Mouse (Mus musculus): ENCODE data around the gene F11r.

F11r gene

GRCm38 (mm10) chr1:171424638-171425037, 12.7 kb upstream of the F11r start:
- TF ChIP-seq CTCF (conservative IDR thresholded peaks at IDR 0.05; ENCODE audit: low read length) (no peak), NANOG (IDR thresholded peaks at IDR 0.05; ENCODE audit: borderline replicate concordance, low read length) (no peak), POU5F1 (IDR thresholded peaks at IDR 0.05; ENCODE audit: borderline replicate concordance, low read length) (no peak)
- Histone ChIP-seq H3K4me1 (replicated peaks; ENCODE audit: low read depth, low read length) (peaks cover 47% of the 10 kb centered on the region), H3K36me3 (ENCODE audit: insufficient read depth, low read length) (peaks cover 20% of the 10 kb centered on the region), H3K9me3 (ENCODE audit: low read length) (no peaks in the 10 kb centered on the region), H3K27me3 (ENCODE audit: insufficient read depth, low read length) (no peaks in the 10 kb centered on the region), H3K4me3 (replicated peaks; ENCODE audit: low read length) (no peak overlapping the region)

DNA sequence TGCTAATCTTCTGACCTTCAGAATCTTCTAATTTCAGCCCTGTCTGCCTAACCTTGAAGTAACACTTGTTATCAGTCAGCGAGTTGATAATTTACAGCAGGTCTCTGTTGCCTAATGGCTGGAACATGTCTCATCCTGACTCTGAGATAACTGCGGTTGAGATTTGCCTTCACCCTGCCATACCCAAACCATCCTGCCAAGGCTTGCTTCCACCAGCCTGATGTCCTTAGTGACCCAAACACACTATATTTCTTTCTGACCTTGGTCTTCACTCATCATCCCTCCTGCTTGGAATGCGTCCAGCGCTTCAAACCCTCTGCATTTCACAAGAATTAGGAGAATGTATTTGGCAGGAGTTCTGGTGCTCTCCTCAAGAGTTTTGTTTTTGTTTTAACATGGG, 12.2 kb upstream of the F11r start:
- Histone ChIP-seq H3K9me3 (ENCODE audit: low read length) (no peaks in the 10 kb centered on the region), H3K36me3 (ENCODE audit: insufficient read depth, low read length) (peaks cover 15% of the 10 kb centered on the region), H3K4me3 (replicated peaks; ENCODE audit: low read length) (no peak overlapping the region), H3K27me3 (ENCODE audit: insufficient read depth, low read length) (no peaks in the 10 kb centered on the region), H3K4me1 (replicated peaks; ENCODE audit: low read depth, low read length) (peaks cover 42% of the 10 kb centered on the region)
- TF ChIP-seq POU5F1 (IDR thresholded peaks at IDR 0.05; ENCODE audit: borderline replicate concordance, low read length) (no peak), NANOG (IDR thresholded peaks at IDR 0.05; ENCODE audit: borderline replicate concordance, low read length) (no peak), CTCF (conservative IDR thresholded peaks at IDR 0.05; ENCODE audit: low read length) (no peak)

- Histone ChIP-seq H3K4me3 (replicated peaks; ENCODE audit: low read length) (no peak overlapping the region), H3K36me3 (ENCODE audit: insufficient read depth, low read length) (no peaks in the 10 kb centered on the region), H3K9me3 (ENCODE audit: low read length) (no peaks in the 10 kb centered on the region), H3K27me3 (ENCODE audit: insufficient read depth, low read length) (no peaks in the 10 kb centered on the region), H3K4me1 (replicated peaks; ENCODE audit: low read depth, low read length) (peaks cover 21% of the 10 kb centered on the region)
- TF ChIP-seq NANOG (IDR thresholded peaks at IDR 0.05; ENCODE audit: borderline replicate concordance, low read length) (no peak), POU5F1 (IDR thresholded peaks at IDR 0.05; ENCODE audit: borderline replicate concordance, low read length) (no peak), CTCF (conservative IDR thresholded peaks at IDR 0.05; ENCODE audit: low read length) (no peak)
These were observed 5.2 kb upstream of the F11r start for GRCm38 (mm10) chr1:171432158-171432557.

DNA sequence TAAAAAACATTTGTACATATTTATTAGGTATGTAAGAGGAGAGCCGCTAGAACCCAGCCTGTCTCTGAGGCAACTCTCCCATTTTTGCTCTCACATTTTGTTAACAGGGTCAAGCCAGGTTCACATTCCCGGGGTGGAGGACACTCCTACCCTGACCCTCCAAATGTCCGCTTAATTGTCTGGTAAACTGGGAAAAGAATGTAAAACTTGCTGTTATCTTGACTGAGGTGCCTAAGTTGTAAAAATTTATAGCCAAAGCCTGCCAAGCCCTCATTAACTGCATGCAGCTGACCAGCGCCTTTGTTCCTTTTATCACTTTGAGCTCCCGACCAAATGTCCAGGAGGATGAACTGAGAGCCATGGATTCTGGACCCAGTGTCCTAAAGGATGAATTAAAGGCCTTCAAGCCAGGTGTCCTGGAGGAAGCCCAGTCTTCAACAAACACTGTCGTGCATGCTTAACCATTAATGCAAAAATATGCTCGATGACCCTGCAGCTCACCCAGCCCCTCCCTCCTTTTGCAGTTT, 2.0 kb upstream of the F11r start:
- no peaks in the 10 kb centered on the region for H3K9me3 ChIP-seq (ENCODE audit: low read length)
- H3K4me1 ChIP-seq (replicated peaks; ENCODE audit: low read depth, low read length): peaks cover 35% of the 10 kb centered on the region
- TF ChIP-seq POU5F1 (IDR thresholded peaks at IDR 0.05; ENCODE audit: borderline replicate concordance, low read length) (no peak), CTCF (conservative IDR thresholded peaks at IDR 0.05; ENCODE audit: low read length) (no peak), NANOG (IDR thresholded peaks at IDR 0.05; ENCODE audit: borderline replicate concordance, low read length) (no peak)
- peaks cover 4% of the 10 kb centered on the region; the same call in 1 of the 2 replicates for H3K36me3 ChIP-seq (ENCODE audit: insufficient read depth, low read length)
- H3K27me3 ChIP-seq (ENCODE audit: insufficient read depth, low read length): no peaks in the 10 kb centered on the region
- no peak overlapping the region for H3K4me3 ChIP-seq (replicated peaks; ENCODE audit: low read length)

GRCm38 (mm10) chr1:171435974-171436373, 1.4 kb upstream of the F11r start:
- H3K4me1 ChIP-seq (replicated peaks; ENCODE audit: low read depth, low read length): peaks cover 42% of the 10 kb centered on the region
- no peak for TF ChIP-seq NANOG (IDR thresholded peaks at IDR 0.05; ENCODE audit: borderline replicate concordance, low read length)
- TF ChIP-seq CTCF (conservative IDR thresholded peaks at IDR 0.05; ENCODE audit: low read length): no peak
- TF ChIP-seq POU5F1 (IDR thresholded peaks at IDR 0.05; ENCODE audit: borderline replicate concordance, low read length): no peak
- H3K9me3 ChIP-seq (ENCODE audit: low read length): no peaks in the 10 kb centered on the region
- no peak overlapping the region for H3K4me3 ChIP-seq (replicated peaks; ENCODE audit: low read length)
- H3K36me3 ChIP-seq (ENCODE audit: insufficient read depth, low read length): peaks cover 4% of the 10 kb centered on the region; the same call in 1 of the 2 replicates
- H3K27me3 ChIP-seq (ENCODE audit: insufficient read depth, low read length): no peaks in the 10 kb centered on the region

GRCm38 (mm10) chr1:171438014-171438670, 807 bp downstream of the F11r start:
- H3K27me3 ChIP-seq (ENCODE audit: insufficient read depth, low read length): no peaks in the 10 kb centered on the region
- peaks cover 4% of the 10 kb centered on the region; the same call in 1 of the 2 replicates for H3K36me3 ChIP-seq (ENCODE audit: insufficient read depth, low read length)
- no peaks in the 10 kb centered on the region for H3K9me3 ChIP-seq (ENCODE audit: low read length)
- TF ChIP-seq NANOG (IDR thresholded peaks at IDR 0.05; ENCODE audit: borderline replicate concordance, low read length) (no peak), POU5F1 (IDR thresholded peaks at IDR 0.05; ENCODE audit: borderline replicate concordance, low read length) (no peak), CTCF (conservative IDR thresholded peaks at IDR 0.05; ENCODE audit: low read length) (no peak)
- peaks cover 63% of the 10 kb centered on the region for H3K4me1 ChIP-seq (replicated peaks; ENCODE audit: low read depth, low read length)
- peak overlapping the region; percentile 96 for H3K4me3 ChIP-seq (replicated peaks; ENCODE audit: low read length)

- Histone ChIP-seq H3K27me3 (ENCODE audit: insufficient read depth, low read length) (no peaks in the 10 kb centered on the region), H3K36me3 (ENCODE audit: insufficient read depth, low read length) (peaks cover 5% of the 10 kb centered on the region; the same call in 1 of the 2 replicates), H3K4me1 (replicated peaks; ENCODE audit: low read depth, low read length) (peaks cover 70% of the 10 kb centered on the region), H3K9me3 (ENCODE audit: low read length) (peaks cover 6% of the 10 kb centered on the region), H3K4me3 (replicated peaks; ENCODE audit: low read length) (peak overlapping the region; percentile 96)
- no peak for TF ChIP-seq NANOG (IDR thresholded peaks at IDR 0.05; ENCODE audit: borderline replicate concordance, low read length)
- TF ChIP-seq POU5F1 (IDR thresholded peaks at IDR 0.05; ENCODE audit: borderline replicate concordance, low read length): no peak
- no peak for TF ChIP-seq CTCF (conservative IDR thresholded peaks at IDR 0.05; ENCODE audit: low read length)
These were observed 1.7 kb downstream of the F11r start for GRCm38 (mm10) chr1:171439072-171439471.

GRCm38 (mm10) chr1:171440025-171440725, 2.8 kb downstream of the F11r start:
- Histone ChIP-seq H3K4me3 (replicated peaks; ENCODE audit: low read length) (peak overlapping the region; percentile 49), H3K36me3 (ENCODE audit: insufficient read depth, low read length) (peaks cover 8% of the 10 kb centered on the region; the same call in 1 of the 2 replicates), H3K9me3 (ENCODE audit: low read length) (peaks cover 17% of the 10 kb centered on the region), H3K27me3 (ENCODE audit: insufficient read depth, low read length) (no peaks in the 10 kb centered on the region), H3K4me1 (replicated peaks; ENCODE audit: low read depth, low read length) (peaks cover 70% of the 10 kb centered on the region)
- TF ChIP-seq NANOG (IDR thresholded peaks at IDR 0.05; ENCODE audit: borderline replicate concordance, low read length) (no peak), CTCF (conservative IDR thresholded peaks at IDR 0.05; ENCODE audit: low read length) (no peak), POU5F1 (IDR thresholded peaks at IDR 0.05; ENCODE audit: borderline replicate concordance, low read length) (no peak)
